Mouse (Mus musculus) lung, embryonic 14.5 days (tissue): ENCODE results near the gene Rlim. TPM values are rescaled to one million over a fixed set of nuclear protein-coding genes. Genes with fewer than 3 reads are reported as not detected.

Experiments used
- ATAC-seq: fragments of 200-750 bp; cut with Nextera tagmentation; 2 replicates; pipeline ENCODE4 v1.8.0; 2017; ENCODE audit warnings: mild to moderate bottlenecking, moderate TSS enrichment, moderate library complexity; ENCODE audit not compliant: insufficient read depth
- DNase-seq: peaks from one replicate; pipeline ENCODE4 v3.0.0-alpha.2; 2015
- H3K27ac ChIP-seq: fragments of 300-500 bp; sonication (generic); 2 replicates; pipeline ENCODE4 v1.5.1; 2014; ENCODE audit warnings: low read depth, mild to moderate bottlenecking, moderate library complexity
- H3K27me3 ChIP-seq: fragments of 300-500 bp; sonication (generic); 2 replicates; pipeline ENCODE4 v1.6.1; 2014; ENCODE audit warnings: low read length, control low read depth; ENCODE audit not compliant: insufficient read depth
- H3K36me3 ChIP-seq: fragments of 300-500 bp; sonication (generic); 2 replicates; pipeline ENCODE4 v1.6.1; 2014; ENCODE audit warnings: control low read depth; ENCODE audit not compliant: insufficient read depth
- H3K4me1 ChIP-seq: fragments of 300-500 bp; sonication (generic); 2 replicates; pipeline ENCODE4 v1.6.1; 2014; ENCODE audit warnings: antibody characterized with exemption, control low read depth; ENCODE audit not compliant: insufficient read depth
- H3K4me2 ChIP-seq: fragments of 300-500 bp; sonication (generic); 2 replicates; pipeline ENCODE4 v1.6.1; 2014; ENCODE audit warnings: mild to moderate bottlenecking
- H3K4me3 ChIP-seq: fragments of 300-500 bp; sonication (generic); 2 replicates; pipeline ENCODE4 v1.5.1; 2014; ENCODE audit warnings: low read depth, low read length
- H3K9ac ChIP-seq: fragments of 300-500 bp; sonication (generic); 2 replicates; pipeline ENCODE4 v1.6.1; 2014
- H3K9me3 ChIP-seq: fragments of 300-500 bp; sonication (generic); 2 replicates; pipeline ENCODE4 v1.6.1; 2016; ENCODE audit warnings: low read depth, low read length, control low read depth
- CTCF ChIP-seq: IDR thresholded peaks from 2 replicates; pipeline ENCODE4 v1.5.1; 2016; ENCODE audit warnings: antibody characterized with exemption, low read depth
- WGBS: fragments of 180-500 bp; shearing (Covaris S2); extraction: QIAGEN DNeasy Blood & Tissue Kit; methylation state at CpG from one replicate; pipeline ENCODE4 v1.1.7; 2014; 5-methylcytosine and 5-hydroxymethylcytosine counted together
- polyA plus RNA-seq: library from polyadenylated mRNA; unstranded; fragments of >200 nt; fragmentation: Nextera tagmentation; extraction: Ambion mirVana; gene quantifications from 2 replicates; pipeline ENCODE4 v1.2.1, GENCODE M21; 2014

Rlim gene
- polyA plus RNA-seq, 1 experiment from 2014 or later, result 52.7 TPM

- H3K9ac ChIP-seq, result no peak overlapping the region
- H3K27ac ChIP-seq, result no peak overlapping the region
- ATAC-seq (no peak), DNase-seq (no peak)
- H3K4me1 ChIP-seq, result no peaks in the 10 kb centered on the region
- H3K27me3 ChIP-seq, result no peaks in the 10 kb centered on the region
- no peak overlapping the region for H3K4me3 ChIP-seq
- 86% methylated on average over 3 of the region's 3 CpGs for WGBS
- H3K36me3 ChIP-seq, result no peaks in the 10 kb centered on the region
- no peak overlapping the region for H3K4me2 ChIP-seq
- no peak for TF ChIP-seq CTCF
- no peaks in the 10 kb centered on the region for H3K9me3 ChIP-seq
Observed at GRCm38 (mm10) chrX:103939701-103940100, 41.4 kb downstream of the Rlim start.

DNA sequence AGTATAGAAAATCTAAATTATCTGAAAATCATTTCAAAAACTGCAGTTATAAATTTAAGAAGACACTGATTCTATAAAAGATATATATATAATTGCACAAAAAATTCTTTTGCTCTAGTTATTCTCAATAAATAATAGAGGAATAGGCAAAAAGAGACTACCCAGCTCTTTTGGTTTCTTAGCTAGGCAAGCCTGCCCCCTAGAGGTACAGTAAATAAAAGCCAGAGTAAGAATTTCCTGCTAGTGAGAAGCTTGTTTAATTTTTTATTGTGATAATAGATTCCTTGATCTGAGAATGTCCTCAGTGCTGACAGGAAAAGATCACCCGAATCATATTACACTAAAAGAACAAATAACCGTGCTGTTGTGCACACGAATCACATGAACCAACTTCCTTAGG, 43.8 kb downstream of the Rlim start:
- Histone ChIP-seq H3K27ac (no peak overlapping the region), H3K4me1 (no peaks in the 10 kb centered on the region), H3K36me3 (no peaks in the 10 kb centered on the region), H3K4me2 (no peak overlapping the region), H3K4me3 (no peak overlapping the region), H3K27me3 (no peaks in the 10 kb centered on the region), H3K9me3 (no peaks in the 10 kb centered on the region), H3K9ac (no peak overlapping the region)
- WGBS, result 13% methylated on average over 3 of the region's 3 CpGs
- no peak for ATAC-seq
- peak; percentile 46 for TF ChIP-seq CTCF
- peak; percentile 60 for DNase-seq

DNA sequence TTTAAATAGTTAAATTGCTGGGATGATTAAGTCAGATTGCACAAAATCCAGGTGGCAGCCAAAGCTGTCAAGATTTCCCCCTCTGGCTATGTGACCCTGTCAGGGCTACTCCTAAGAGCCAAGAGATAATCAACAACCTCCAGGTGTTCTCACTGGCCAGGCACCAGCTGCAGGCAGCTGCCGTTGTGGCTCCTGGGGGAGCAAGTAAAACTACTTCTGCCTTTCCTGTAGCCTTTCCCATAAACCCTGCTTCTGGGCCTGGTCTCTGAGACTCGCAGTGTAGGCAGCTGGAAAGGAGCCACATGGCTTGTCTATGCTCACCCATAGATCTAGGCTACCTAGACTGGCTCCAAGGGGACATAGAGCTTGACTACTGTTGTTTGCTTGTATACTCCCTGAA, 58.6 kb downstream of the Rlim start:
- Histone ChIP-seq H3K36me3 (no peaks in the 10 kb centered on the region), H3K9ac (no peak overlapping the region), H3K27me3 (no peaks in the 10 kb centered on the region), H3K9me3 (no peaks in the 10 kb centered on the region), H3K4me2 (no peak overlapping the region), H3K4me1 (no peaks in the 10 kb centered on the region), H3K27ac (no peak overlapping the region), H3K4me3 (no peak overlapping the region)
- ATAC-seq (no peak), DNase-seq (no peak)
- TF ChIP-seq CTCF, result no peak
- 36% methylated on average over 2 of the region's 2 CpGs for WGBS

DNA sequence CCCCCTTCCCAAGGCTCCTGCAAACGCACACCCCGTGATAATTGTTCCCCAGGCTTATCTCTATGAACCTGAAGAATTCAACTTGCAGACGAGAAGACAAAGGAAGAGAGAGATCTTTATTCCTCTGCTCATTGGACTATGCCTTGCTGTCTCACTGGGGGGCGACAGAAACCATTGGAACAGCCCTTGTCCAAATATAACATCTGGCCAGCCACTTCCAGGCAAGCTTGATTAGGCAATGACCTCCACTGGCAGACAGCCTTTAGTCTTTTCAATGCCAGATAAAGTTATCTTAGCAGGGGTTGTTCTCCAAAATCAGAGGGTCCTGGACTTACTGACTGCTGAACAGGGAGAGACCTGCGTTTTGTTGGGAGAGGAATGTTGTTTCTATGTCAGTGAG, 62.1 kb downstream of the Rlim start:
- peak; percentile 52 for TF ChIP-seq CTCF
- ATAC-seq (no peak), DNase-seq (peak; percentile 61)
- Histone ChIP-seq H3K27me3 (no peaks in the 10 kb centered on the region), H3K9ac (no peak overlapping the region), H3K27ac (no peak overlapping the region), H3K4me2 (no peak overlapping the region), H3K36me3 (no peaks in the 10 kb centered on the region), H3K4me3 (no peak overlapping the region), H3K4me1 (no peaks in the 10 kb centered on the region), H3K9me3 (no peaks in the 10 kb centered on the region)
- 45% methylated on average over 5 of the region's 5 CpGs for WGBS

- peak; percentile 69 for TF ChIP-seq CTCF
- Histone ChIP-seq H3K27ac (no peak overlapping the region), H3K27me3 (no peaks in the 10 kb centered on the region), H3K9ac (no peak overlapping the region), H3K36me3 (no peaks in the 10 kb centered on the region), H3K4me1 (no peaks in the 10 kb centered on the region), H3K4me3 (no peak overlapping the region), H3K4me2 (no peak overlapping the region), H3K9me3 (no peaks in the 10 kb centered on the region)
- peak; percentile 21; the same call in 1 of the 2 replicates for ATAC-seq
- 7% methylated on average over 3 of the region's 3 CpGs for WGBS
- peak; percentile 72 for DNase-seq
Observed at GRCm38 (mm10) chrX:103914790-103915189, 66.3 kb downstream of the Rlim start.

Other genes with a start within 250 kb of the Rlim start
- 22.8 and 26.3 TPM in 2 replicates for gene Slc16a2, start 159.3 kb downstream of the Rlim start, polyA plus RNA-seq
- gene Nexmif, start 219.9 kb upstream of the Rlim start, polyA plus RNA-seq, result 7.8 and 8.0 TPM in 2 replicates